Mouse (Mus musculus) lung, adult 2 months (tissue): ENCODE data around the gene Ppp1r12c. TPM values are rescaled to one million over a fixed set of nuclear protein-coding genes. Genes with fewer than 3 reads are reported as not detected.
"Not testable (repeated sequence)": the region's sequence is repeated elsewhere in the genome, so short reads cannot be mapped to it uniquely, and the experiment has no call there.

Experiments
- DNase-seq: peaks from one replicate; pipeline ENCODE4 v3.0.0; 2022
- H3K4me1 ChIP-seq: fragments of 200-500 bp; 2 replicates; pipeline ENCODE4 v1.6.1; 2011; ENCODE audit warnings: low read length; ENCODE audit not compliant: control insufficient read depth, insufficient read depth
- H3K4me3 ChIP-seq: fragments of 200-500 bp; replicated peaks from 2 replicates; pipeline ENCODE3; 2011; ENCODE audit warnings: low read depth, mild to moderate bottlenecking, control low read depth, low read length; ENCODE audit errors: extremely low read depth
- CTCF ChIP-seq: fragments of 200-500 bp; IDR thresholded peaks from 2 replicates; pipeline ENCODE4 v1.5.1; 2011; ENCODE audit warnings: mild to moderate bottlenecking, low read length, control low read depth; ENCODE audit not compliant: insufficient read depth
- POLR2A ChIP-seq: fragments of 200-500 bp; IDR thresholded peaks from 2 replicates; pipeline ENCODE4 v1.6.1; 2011; ENCODE audit warnings: low read depth, mild to moderate bottlenecking, control low read depth, low read length, borderline replicate concordance; ENCODE audit errors: extremely low read depth
- WGBS: fragments of 180-500 bp; shearing (Covaris S2); methylation state at CpG from one replicate; pipeline ENCODE4 v1.1.7; 2018; 5-methylcytosine and 5-hydroxymethylcytosine counted together
- polyA plus RNA-seq: library from polyadenylated mRNA; depleted of rRNA; stranded (reverse); fragments of >200 nt; gene quantifications from 2 replicates; pipeline ENCODE4 v1.2.3, GENCODE M21; 2012

Gene Ppp1r12c
- polyA plus RNA-seq, 1 experiment: 92.3 TPM

GRCm38 (mm10) chr7:4527302-4527689 lies 25.8 kb upstream of the Ppp1r12c start:
- no peak for TF ChIP-seq POLR2A
- no peak for TF ChIP-seq CTCF
- Histone ChIP-seq H3K4me1 (no peaks in the 10 kb centered on the region), H3K4me3 (no peak overlapping the region)
- 62% methylated on average over 18 of the region's 18 CpGs for WGBS
- DNase-seq: no peak

GRCm38 (mm10) chr7:4526341-4527301 lies 25.1 kb upstream of the Ppp1r12c start:
- Histone ChIP-seq H3K4me3 (peak overlapping the region; percentile 50), H3K4me1 (no peaks in the 10 kb centered on the region)
- 23% methylated on average over 40 of the region's 40 CpGs for WGBS
- peak; percentile 52 for DNase-seq
- TF ChIP-seq POLR2A (no peak), CTCF (peak; percentile 65)

GRCm38 (mm10) chr7:4524212-4524922 lies 22.9 kb upstream of the Ppp1r12c start, which contains the start of gene Tnni3:
Gene Tnni3, minus strand, starts transcription at chr7:4524229.
- peak; percentile 80 for TF ChIP-seq CTCF
- DNase-seq: peak; percentile 38
- WGBS: 61% methylated on average over 15 of the region's 15 CpGs
- not testable (repeated sequence) for H3K4me3 ChIP-seq, H3K4me1 ChIP-seq

- 88% methylated on average over 33 of the region's 33 CpGs for WGBS
- Histone ChIP-seq H3K4me3 (no peak overlapping the region), H3K4me1 (no peaks in the 10 kb centered on the region)
- no peak for DNase-seq
- TF ChIP-seq CTCF (no peak), POLR2A (no peak)
Measured at GRCm38 (mm10) chr7:4523205-4524130, 22.0 kb upstream of the Ppp1r12c start.

- no peak for DNase-seq
- 68% methylated on average over 6 of the region's 6 CpGs for WGBS
- no peak overlapping the region for H3K4me3 ChIP-seq
- H3K4me1 ChIP-seq: no peaks in the 10 kb centered on the region
- no peak for TF ChIP-seq POLR2A
- no peak for TF ChIP-seq CTCF
Measured at GRCm38 (mm10) chr7:4522292-4522691, 20.8 kb upstream of the Ppp1r12c start.

- WGBS: 34% methylated on average over 32 of the region's 32 CpGs
- Histone ChIP-seq H3K4me1 (no peaks in the 10 kb centered on the region), H3K4me3 (no peak overlapping the region)
- no peak for DNase-seq
- TF ChIP-seq CTCF (no peak), POLR2A (no peak)
Measured at GRCm38 (mm10) chr7:4521231-4522003, 19.9 kb upstream of the Ppp1r12c start.

- 34% methylated on average over 1 of the region's 1 CpGs for WGBS
- no peak overlapping the region for H3K4me3 ChIP-seq
- no peak for DNase-seq
- H3K4me1 ChIP-seq: no peaks in the 10 kb centered on the region
- TF ChIP-seq CTCF (no peak), POLR2A (no peak)
Measured at GRCm38 (mm10) chr7:4518487-4518886, 17.0 kb upstream of the Ppp1r12c start.

- Histone ChIP-seq H3K4me1 (no peaks in the 10 kb centered on the region), H3K4me3 (no peak within 1 kb of the TSS)
- TF ChIP-seq CTCF: no peak
- TF ChIP-seq POLR2A: no peak
- no peak for DNase-seq
- WGBS: 40% methylated on average over 4 of the region's 4 CpGs
Measured at GRCm38 (mm10) chr7:4516332-4517050, 15.0 kb upstream of the Ppp1r12c start, which contains the start of gene Tnnt1. Gene Tnnt1, minus strand, starts transcription at chr7:4516382.
